ENCODE assay signal across 13 mouse cellular contexts in genomic region chr3:84021217-84022200, GRCm38 (mm10). TPM values are rescaled to one million over a fixed set of nuclear protein-coding genes. Genes with fewer than 3 reads are reported as not detected.
DNase-seq lines count a peak whose midpoint lies in the region; ATAC-seq and TF ChIP-seq lines count a peak whose summit lies in the region.
"Had no signal": no experiment of that assay in that cellular context is flagged by ENCODE, and none has a peak within 500 bp of the region (broad histone marks: within the 10 kb centered on the region; RNA-seq: fewer than 3 reads in every experiment).

No protein-coding gene starts in this region.

- peaks cover 8% of the 10 kb centered on the region; the same call in 1 of the 2 replicates for H3K4me1 ChIP-seq in lung, postnatal 0 days (ENCODE audit: insufficient read depth, low read depth, low read length)
- H3K4me1 ChIP-seq in forebrain, postnatal 0 days (ENCODE audit: insufficient read depth), result 0 out of 2 replicates have a peak, but pooled peaks cover 7% of the 10 kb centered on the region

- ATAC-seq in lung, postnatal 0 days, result peak; percentile 33; the same call in 1 of the 2 replicates
- ATAC-seq in forebrain, postnatal 0 days, result peak; percentile 53
- peak; percentile 43 for ATAC-seq in megakaryocyte, adult 5-6 weeks (ENCODE audit: poor library complexity, severe bottlenecking)

- TF ChIP-seq CTCF in lung, postnatal 0 days (IDR thresholded peaks at IDR 0.05), result no peak
- no peak for TF ChIP-seq CTCF in forebrain, postnatal 0 days (IDR thresholded peaks at IDR 0.05; ENCODE audit: low read depth)

- no peak overlapping the region for H3K4me2 ChIP-seq in lung, postnatal 0 days (replicated peaks; ENCODE audit: low read depth, low read length)
- H3K4me2 ChIP-seq in forebrain, postnatal 0 days (ENCODE audit: low read depth), result no peak overlapping the region

- no peak for TF ChIP-seq EP300 in lung, postnatal 0 days (IDR thresholded peaks at IDR 0.05)

- WGBS in lung, postnatal 0 days, result 52% methylated on average over 8 of the region's 8 CpGs
- 40% methylated on average over 8 of the region's 8 CpGs for WGBS in forebrain, postnatal 0 days

- no peak overlapping the region for H3K27ac ChIP-seq in lung, postnatal 0 days (ENCODE audit: low read length)
- 0 out of 2 replicates have a peak overlapping the region, but pooled peaks have one; percentile 5 for H3K27ac ChIP-seq in forebrain, postnatal 0 days (ENCODE audit: low read depth, low read length)
- H3K27ac ChIP-seq: heart, adult 2 months; left cerebral cortex, adult 2 months had no signal

- intact Hi-C loops in left cerebral cortex, postnatal 25 days (cut with DNase I), result no loop called here

- no peaks in the 10 kb centered on the region for H3K27me3 ChIP-seq in lung, postnatal 0 days (replicated peaks; ENCODE audit: insufficient read depth, low read length)
- H3K27me3 ChIP-seq in forebrain, postnatal 0 days (ENCODE audit: insufficient read depth, low read length), result no peaks in the 10 kb centered on the region

- no peaks in the 10 kb centered on the region for H3K36me3 ChIP-seq in lung, postnatal 0 days (ENCODE audit: insufficient read depth, low read length)
- peaks cover 20% of the 10 kb centered on the region for H3K36me3 ChIP-seq in forebrain, postnatal 0 days (ENCODE audit: insufficient read depth)

- H3K9ac ChIP-seq in lung, postnatal 0 days (replicated peaks; ENCODE audit: low read depth), result no peak overlapping the region
- H3K9ac ChIP-seq in forebrain, postnatal 0 days, result no peak overlapping the region

- no peaks in the 10 kb centered on the region for H3K9me3 ChIP-seq in lung, postnatal 0 days (ENCODE audit: low read length)
- H3K9me3 ChIP-seq in forebrain, postnatal 0 days (ENCODE audit: low read length), result no peaks in the 10 kb centered on the region

- no peak for DNase-seq in lung, postnatal 0 days (ENCODE audit: low spot score)
- DNase-seq in lung, postnatal 25 days (ENCODE audit: low spot score), result no peak
- DNase-seq in Muller cell, postnatal 12 days (ENCODE audit: inconsistent ontology term), result peak; percentile 55
- DNase-seq in forebrain, postnatal 0 days, result no peak
- DNase-seq in thymus, postnatal 36 days, result no peak
- DNase-seq in thymus, postnatal 4 days, result no peak
- DNase-seq in left cerebral cortex, postnatal 25 days (ENCODE audit: low spot score in 2 of 2), result no peak
- DNase-seq: heart, adult 2 months; kidney, adult 8-10 months; midbrain, embryonic 14.5 days; retina, postnatal 1 day had no signal

- H3K4me3 ChIP-seq in lung, postnatal 0 days (ENCODE audit: low read depth, low read length), result no peak overlapping the region
- no peak overlapping the region for H3K4me3 ChIP-seq in forebrain, postnatal 0 days (ENCODE audit: low read depth, low read length)
- H3K4me3 ChIP-seq: heart, adult 2 months; left cerebral cortex, adult 2 months had no signal

RNA-seq across cellular contexts. Expression of gene Tmem131l, which starts 18.5 kb away (rescaled TPM):
- 18.4 and 21.3 TPM in 2 replicates for polyA plus RNA-seq in lung, postnatal 0 days (2015; fragmentation: Nextera tagmentation; extraction: Ambion mirVana)
- 59.3 and 65.0 TPM in 2 replicates for total RNA-seq in forebrain, postnatal 0 days (2014; rRNA removed)
- polyA plus RNA-seq in forebrain, postnatal 0 days (2015; fragmentation: Nextera tagmentation; extraction: Ambion mirVana), result 32.3 and 37.5 TPM in 2 replicates
- total RNA-seq in megakaryocyte, adult 5-6 weeks (2015), result 40.0 and 63.5 TPM in 2 replicates
- total RNA-seq in megakaryocyte, adult 5-6 weeks (2017), result 29.7 and 40.2 TPM in 2 replicates
- total RNA-seq in left cerebral cortex, postnatal 25 days (2021), result 10 to 100 TPM; 19.6 to 26.4 TPM
